Mouse (Mus musculus): ENCODE data around the gene Psmg3.
A peak's percentile ranks its signal among the peaks of the same experiment; 100 is the strongest.

Psmg3 gene

DNA sequence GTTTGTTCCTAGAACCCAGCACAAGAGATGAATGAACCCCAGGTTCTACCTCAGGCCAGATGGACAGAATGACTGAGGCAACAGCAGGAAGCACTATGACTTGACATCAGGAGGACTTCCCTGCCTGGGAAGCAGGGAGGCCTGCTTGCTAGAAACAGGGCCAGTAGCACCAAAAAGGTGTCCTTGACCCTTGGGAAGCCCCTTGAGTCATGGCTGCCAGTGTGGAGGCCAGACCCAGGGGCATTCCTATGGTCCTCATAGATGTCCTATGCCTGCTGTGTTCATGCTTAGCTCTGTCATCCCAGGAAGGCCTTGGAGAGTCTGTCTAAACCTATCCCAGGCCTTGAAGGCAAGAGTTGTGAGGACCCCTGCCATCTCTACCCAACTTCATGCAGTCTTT lies 10.2 kb downstream of the Psmg3 start:
- no peak for DNase-seq (ENCODE audit: low read depth, low spot score)

DNA sequence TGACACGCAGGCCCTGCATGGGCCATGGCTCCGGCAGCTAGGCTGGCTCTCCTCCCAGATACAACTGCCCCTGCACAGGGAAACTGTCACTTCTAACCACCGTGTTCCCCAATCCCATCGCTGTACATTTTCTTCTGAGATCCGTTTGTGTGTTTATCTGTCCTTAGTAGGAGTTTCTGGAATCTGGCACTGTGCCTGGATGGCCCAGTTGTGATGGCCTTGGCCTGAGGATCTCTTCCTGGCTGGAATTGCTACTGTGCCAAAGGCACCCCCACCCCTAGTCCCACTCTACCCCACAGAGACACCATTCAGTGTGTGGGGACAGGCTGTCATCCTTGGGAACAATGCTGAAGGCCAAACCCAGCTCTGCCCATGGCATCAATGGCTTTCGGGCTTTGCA lies 10.7 kb downstream of the Psmg3 start:
- peak; percentile 48 for DNase-seq (ENCODE audit: low read depth, low spot score)

DNA sequence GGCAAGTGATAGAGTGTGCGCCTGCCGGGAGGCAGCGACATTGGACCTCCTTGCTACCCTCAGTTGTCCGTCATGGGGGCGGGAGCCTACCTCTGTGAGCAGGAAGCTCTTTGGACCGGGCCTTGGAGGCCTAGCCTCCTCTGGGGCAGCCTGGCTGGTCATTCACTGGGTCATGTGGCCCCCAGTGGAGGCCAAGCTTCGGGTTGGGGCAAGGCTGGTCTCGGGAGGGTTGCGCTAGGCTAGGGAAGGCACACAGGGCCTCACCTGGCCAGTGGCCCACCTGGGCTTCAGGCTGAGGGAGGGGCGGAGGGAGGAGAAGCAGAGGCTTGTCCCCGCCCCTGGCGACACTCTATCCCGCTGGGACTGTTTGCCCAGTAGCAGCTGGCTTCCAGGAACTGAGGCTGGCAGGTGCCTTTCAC lies 12.7 kb downstream of the Psmg3 start:
- no peak for DNase-seq (ENCODE audit: low read depth, low spot score)

DNA sequence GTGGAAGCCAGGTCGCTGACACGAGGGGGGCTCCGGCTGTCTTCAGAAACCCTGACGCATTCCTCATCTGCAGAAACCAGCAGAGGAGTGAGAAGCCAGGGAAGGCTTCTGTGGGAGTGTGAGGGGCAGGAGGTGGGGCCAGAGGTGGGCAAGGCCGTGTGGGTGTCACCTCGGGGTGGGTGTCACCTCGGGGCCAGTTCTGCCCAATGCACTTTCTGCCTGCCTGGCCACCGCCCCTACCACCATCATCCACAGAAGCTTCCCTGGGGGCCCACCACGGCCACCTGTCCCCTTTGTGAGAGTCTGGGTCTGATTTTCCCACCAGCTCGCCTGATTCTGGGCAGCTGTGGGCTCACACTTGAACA lies 13.6 kb downstream of the Psmg3 start:
- DNase-seq (ENCODE audit: low read depth, low spot score): no peak

DNA sequence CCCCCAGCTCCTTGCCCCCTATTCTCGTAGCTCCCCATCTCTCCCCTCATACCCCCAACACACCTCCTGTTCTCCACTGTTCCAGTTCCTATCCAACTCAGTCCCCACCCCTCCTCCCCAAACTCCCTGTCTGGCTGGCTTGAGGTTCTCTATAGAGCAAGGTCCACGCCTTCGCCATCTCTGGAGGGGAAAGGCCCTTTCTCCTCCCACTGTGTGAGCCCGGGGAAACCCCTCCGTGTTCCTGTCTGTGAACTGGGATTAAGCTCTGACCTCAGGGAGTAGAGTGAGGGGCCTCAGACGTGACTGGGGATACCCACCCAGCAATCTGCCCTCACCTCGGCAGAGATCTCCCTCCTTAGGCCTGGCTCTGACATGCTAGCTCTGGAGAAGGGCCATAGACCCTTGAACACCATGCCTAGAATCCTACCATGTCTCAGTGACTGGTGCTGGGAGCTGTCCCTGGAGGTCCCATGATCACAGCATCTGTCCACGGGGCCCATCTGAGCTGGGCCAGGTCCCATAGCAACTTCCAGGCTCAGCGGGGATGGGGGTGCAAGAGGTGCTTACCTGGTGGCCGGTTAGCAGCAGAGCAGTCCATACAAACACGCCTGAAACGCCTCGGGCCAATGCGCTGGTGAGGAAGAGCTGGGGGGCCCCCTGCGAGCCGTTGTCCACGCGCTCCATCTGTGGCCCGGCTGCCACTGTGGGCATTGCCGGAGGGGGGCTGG lies 14.1 kb downstream of the Psmg3 start:
- no peak for DNase-seq (ENCODE audit: low read depth, low spot score)

DNA sequence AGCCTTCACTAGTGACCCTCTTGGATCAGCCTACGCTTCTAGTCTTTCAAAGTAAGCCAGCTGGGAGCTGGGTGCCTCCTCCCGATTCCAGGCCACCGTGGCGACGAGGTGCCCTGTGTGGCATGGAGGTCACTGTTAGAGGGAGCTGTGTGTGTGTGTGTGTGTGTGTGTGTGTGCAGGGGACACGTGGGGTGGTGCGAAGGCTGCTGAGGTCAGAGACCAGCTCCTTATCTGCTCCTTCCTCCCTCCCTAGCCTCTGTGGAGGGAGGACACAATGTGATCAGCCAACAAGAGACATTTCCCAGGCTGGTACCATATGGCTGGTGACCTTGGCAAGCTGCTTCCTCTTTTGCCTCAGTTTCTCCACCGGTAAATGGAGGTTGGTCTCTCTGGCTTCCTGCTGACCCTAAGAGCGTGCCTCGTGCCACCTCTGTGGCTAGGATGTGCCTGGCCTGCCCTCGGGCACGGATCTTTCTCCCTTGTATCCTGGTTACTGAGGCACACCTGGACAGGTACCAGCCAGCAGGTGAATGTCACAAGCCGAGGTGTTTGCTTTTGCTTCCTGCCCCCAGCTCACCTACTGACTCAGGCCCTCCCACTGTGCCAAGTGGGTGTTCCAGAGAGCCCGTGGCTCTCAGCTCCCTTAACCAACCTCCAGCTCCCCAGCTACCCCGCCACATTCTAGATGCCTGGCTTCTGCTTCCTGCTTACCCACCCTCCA lies 14.8 kb downstream of the Psmg3 start:
- no peak for DNase-seq (ENCODE audit: low read depth, low spot score)

DNA sequence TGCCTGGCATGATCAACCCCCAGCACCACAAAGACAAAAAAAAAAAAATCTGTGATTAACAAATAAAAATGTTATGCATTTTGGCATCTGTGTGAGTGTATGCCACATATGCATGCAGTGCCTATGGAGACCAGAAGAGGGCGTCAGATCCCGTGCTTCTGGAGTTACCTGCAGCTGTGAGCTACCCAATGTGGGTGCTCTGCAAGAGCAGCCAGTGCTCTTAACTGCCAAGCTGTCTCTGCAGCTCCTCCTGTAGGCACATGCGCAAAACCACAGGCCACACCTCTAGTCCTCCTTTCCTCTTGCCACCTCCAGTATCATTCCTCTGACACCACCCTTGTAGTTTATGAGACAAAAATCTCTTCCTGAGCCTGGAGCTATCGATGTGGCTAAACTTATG lies 17.3 kb downstream of the Psmg3 start:
- DNase-seq (ENCODE audit: low read depth, low spot score): no peak

DNA sequence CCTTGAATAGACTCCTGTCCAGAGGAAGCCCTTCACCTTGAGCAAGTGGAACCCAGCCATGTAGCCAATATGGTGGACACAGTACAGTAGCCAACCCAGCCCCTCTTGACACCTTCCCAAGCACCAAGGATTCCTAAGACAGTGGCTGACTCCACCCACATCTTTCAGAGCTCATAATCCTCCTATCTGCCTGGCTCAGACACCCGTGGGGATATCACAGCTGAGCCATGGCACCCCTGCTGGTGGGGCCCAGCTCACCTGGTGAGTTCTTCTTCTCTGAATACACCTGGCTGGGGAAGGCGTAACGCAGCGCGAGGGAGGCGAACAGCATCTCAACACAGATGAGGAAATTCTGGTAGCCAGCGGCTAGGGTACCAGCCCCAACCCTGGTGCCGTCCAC lies 20.8 kb downstream of the Psmg3 start:
- DNase-seq (ENCODE audit: low read depth, low spot score): no peak

DNA sequence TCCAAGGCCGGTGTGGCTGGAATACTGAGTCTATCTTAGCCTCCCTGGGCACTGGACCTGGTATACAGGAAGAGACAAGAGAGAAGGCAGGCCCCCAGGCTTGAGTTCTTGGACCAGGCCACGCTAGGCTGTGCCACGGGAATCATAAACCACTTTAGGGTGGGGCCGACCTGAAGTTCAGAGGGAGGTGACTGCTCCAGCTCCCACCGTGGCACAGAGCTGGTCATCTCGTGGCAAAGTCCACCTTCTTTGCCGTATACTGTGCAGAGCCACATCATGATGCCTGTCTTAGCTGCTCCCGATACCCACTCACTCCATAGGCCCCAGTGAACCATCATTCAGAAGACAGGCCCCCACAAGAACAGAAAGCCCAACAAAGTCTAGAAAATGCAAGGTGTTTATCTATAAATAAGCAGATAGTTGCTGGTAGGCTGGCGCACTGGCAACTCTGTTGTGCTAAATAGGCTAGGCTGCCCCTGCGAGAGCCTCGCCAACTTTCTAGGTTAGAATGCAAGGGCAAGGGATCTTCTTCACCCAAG lies 22.0 kb downstream of the Psmg3 start:
- DNase-seq (ENCODE audit: low read depth, low spot score): no peak

DNA sequence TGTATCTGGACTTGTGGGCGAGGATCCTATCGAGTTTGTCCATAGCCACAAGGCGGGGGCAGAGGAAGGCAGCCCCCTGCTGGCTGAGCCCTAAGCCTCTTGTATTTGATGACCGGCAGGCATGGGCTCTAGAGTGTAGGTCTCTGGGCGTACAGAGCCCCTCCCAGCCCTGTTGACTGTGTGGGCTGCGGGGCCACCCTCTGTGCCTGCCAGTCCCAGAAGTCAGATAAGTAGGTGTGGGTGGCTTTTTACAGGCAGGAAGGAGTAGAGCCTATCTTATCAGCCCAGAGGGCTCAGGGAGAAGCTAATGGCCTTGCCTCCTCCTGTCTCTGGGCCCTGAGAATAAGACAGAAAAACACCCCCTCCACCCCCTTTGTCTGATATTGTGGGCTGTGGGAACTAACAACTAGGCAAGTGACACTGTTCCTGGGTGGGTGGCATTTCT lies 22.6 kb downstream of the Psmg3 start:
- no peak for DNase-seq (ENCODE audit: low read depth, low spot score)

DNA sequence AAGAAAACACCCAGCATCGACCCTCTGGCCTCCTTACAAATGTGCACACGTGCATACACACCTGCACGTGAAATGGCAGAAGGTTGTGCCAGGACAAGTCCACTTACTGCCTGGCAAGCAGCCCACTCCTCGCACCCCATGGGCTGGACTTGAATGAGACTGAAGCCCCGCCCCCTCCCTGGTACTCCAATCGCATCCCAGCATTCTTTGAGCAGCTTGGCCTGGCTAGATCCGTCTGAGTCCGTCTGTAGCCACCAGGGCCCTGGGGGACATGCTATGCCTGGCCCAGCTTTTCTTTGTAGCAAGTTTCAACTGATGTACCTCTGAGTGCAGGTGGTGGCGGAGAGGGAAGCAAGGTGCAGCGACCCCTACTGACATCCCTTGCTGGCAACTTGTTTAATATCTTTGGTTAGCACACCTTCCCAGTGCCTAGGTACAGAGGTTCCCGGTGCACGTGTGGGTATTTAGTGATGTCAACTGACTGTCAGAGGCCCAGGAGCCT lies 23.0 kb downstream of the Psmg3 start:
- DNase-seq (ENCODE audit: low read depth, low spot score): no peak

DNA sequence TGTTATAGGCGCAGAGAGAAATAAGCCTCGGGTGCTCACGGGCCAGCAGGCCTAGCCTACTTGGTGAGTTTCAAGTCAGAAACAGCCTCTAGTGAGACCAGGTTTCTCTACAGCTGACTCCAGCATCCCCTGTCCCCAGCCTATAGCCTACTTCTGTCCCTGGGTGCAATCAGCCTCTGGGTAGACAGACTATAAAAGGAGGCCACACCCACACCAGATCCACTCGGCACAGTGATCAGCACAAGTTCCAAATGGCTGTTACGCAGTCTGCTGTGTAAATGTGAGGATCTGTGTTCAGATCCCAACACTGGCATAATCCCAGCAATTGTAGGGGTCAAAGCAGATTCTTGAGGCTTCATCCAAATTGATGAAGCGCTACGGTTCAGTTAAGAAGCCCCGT lies 23.5 kb downstream of the Psmg3 start:
- DNase-seq (ENCODE audit: low read depth, low spot score): no peak

DNA sequence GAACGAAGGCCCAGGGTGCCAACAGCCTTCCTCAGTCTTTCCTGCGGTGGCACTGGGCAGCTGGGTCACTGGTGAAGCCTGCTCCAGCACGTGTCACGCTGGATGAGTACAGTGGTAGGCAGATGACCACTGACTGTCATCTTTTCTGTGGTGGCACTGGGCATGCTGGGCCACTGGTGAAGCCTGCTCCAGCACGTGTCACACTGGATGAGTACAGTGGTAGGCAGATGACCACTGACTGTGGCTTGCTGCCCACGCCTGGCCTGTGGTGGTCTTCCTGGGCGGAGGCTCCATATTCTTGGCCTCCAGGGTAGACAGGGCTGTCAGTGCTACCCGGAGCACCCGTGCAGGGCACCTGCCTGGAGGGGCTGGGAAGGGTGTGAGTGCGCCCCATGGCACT lies 24.8 kb downstream of the Psmg3 start:
- DNase-seq (ENCODE audit: low read depth, low spot score): no peak

DNA sequence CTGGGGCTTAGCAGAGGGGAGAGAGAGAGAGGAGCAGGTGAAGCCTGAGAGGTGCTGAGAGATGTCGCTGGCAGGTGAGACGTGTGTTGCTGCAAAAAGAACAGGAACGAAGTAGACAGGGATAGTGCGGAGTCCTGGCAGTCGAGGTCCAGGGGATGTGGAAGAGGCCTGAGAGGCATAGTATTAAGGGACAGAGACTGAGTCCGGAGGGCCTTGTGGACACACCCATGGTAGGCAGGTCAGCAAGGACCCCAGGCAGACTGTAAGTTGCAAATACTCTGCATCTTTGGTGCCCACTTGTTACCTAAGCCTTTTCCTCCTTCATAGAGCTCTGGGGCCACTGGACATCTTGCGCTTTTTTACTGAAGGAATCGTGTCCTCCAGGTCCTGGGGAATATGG lies 25.5 kb downstream of the Psmg3 start:
- no peak for DNase-seq (ENCODE audit: low read depth, low spot score)

DNA sequence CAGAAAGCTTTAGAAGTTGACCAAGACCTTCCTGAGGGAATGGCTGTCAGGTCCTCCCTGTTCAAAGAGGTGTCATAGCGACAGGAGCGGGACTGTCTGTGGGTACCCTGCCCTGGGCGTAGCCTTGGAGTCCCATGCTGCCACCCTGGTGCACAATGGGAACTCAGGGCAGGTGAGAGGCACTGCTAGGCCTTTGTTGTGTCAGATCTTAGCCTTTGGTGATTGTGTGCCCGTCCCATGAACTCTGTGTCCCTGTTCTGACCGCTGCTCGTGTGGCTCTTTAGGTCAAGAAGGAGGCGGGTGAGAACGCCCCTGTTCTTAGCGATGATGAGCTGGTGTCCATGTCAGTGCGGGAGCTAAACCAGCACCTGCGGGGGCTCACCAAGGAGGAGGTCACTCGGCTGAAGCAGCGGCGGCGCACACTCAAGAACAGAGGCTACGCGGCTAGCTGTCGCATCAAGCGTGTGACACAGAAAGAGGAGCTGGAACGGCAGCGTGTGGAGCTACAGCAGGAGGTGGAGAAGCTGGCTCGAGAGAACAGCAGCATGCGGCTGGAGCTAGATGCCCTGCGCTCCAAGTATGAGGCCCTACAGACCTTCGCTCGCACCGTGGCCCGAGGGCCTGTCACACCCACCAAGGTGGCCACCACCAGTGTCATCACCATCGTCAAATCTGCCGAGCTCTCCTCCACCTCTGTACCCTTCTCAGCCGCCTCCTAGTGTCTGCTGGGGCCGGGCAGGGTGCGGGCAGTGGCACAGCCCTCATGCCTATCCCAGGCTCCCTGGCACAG lies 26.7 kb downstream of the Psmg3 start:
- DNase-seq (ENCODE audit: low read depth, low spot score): no peak

DNA sequence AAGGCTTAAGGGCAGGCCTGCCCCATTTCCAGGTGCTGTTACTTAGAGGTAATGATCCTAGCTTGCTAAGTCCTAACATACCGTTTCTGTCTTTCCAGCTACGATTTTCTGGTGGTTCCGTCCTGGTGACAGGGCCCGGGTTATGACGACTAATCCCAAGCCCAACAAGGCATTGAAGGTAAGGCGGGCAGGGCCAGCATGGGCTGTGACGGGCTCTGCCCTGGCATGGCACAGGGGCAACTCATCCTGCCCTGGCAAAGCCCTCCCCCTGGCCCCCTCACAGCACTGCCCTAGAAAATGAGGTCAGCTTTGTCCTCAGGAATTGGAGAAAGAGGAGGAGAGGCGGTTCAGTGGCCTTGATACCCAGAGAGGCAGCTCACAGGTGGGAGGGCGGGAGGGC lies 27.6 kb downstream of the Psmg3 start:
- no peak for DNase-seq (ENCODE audit: low read depth, low spot score)

DNA sequence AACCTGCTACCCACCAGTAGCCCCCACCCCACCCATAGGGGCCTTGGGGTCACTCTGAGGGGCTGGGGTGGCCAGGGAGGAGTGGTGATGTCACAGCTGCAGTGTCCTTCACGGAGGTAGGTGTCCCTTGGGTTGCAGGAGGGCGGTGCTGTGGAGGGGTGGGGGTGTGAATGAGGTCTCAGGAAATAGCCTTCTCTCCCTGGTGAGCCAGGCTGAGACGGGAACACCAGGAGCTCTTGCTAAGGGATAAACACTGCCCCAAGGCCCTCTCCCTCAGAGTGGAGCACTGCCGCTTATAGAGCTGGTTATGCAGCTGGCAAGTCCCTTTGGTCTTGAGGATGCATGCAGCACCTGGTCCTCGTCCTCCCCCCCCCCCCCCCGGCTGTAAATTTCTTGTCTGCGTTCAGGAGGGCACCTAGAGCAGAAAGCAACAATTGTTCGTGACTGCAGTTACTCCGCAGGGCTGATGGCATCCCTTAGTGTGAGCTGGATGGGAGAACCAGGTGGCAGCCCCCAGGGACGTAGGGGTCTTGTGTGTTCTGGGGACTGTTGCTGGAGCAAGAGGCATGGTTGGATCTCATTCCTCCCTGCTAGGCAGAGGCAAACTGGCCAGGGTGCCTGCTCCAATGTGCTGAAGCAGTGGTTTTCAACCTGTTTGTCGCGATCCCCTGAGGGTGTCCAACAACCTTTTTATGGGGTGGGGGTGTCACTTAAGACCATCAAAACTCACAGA lies 28.4 kb downstream of the Psmg3 start:
- peak; percentile 35 for DNase-seq (ENCODE audit: low read depth, low spot score)

DNA sequence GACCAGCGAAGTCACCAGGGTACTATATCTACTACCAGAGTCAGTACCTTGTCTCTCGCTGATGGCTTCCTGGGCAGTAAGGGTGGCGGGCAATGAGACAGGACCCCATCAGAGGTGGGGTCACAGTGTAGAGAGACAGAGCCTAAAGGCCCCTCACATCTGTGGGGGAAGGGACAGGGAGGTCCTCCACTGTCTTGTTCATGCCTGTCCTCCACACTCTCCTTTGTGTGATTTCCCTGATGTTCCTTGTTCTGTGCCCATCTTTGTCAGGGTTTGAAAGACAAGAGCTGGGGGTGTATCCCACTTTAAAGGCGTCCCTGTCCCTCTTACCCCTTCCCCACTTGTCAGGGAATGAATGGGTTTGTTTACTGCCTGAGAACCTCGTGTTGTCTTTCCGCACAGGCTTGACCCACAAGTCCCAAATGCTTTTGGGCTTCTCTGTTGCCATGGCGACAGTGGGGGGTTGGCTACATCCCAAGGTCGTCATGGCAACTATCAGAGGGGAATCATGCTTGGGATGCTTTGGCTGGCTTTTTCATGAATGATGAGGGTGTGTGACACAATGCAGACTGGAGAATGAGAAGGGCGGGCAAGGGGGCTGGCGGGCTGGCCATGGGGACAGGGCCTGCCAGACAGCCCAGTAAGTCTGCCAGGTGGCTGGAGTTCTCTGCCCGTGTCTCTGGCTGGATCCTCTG lies 29.1 kb downstream of the Psmg3 start:
- DNase-seq (ENCODE audit: low read depth, low spot score): peak; percentile 84

DNA sequence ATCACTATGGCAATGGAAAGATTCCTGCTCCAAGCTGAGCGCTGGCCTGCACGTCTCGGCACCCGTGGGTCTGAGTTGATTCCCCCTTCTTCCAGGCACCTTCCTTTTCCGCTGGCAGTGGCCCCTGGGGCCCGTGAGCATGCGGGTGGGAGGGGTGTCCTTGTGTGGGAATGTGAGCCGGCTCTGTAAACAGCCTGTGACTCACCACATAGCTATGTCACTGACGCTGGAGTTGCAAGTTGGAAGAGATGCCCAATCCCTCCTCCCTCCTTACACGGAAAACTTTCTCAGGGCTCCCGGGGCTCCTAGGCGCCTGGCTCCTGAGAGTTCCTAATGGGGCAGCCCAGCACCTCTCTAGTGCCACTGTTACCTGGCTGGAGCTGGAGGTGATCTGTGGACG lies 29.8 kb downstream of the Psmg3 start:
- DNase-seq (ENCODE audit: low read depth, low spot score): peak; percentile 86

DNA sequence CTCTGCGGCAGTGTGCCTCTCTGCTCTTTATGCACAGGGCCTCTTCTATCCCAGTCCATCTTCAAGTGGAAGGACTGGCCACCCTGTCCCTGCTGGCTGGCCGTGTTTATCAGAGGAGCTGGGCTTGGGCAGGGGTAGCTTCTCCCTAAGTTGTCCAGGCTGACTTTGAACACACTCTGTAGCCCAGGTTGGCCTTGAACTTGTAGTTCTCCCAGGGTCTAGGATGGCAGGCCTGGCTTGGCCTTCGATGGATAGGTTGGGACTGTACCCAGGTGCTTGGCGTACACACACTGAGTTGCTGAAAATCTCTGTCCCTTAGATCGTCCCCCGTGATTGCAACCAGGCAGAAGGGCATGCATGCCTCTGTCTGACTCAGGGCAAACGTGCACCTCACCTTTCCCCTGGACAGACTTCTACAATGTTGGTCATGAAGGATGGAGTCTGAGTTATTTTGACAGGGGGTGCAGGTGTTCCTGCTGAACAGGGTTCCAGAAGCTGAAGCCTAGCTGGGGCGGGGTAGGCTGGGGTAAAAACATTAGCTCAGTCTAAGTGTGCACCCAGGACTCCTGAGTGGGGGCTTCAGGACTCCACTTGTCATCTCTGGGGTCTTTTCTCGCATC lies 30.6 kb downstream of the Psmg3 start:
- DNase-seq (ENCODE audit: low read depth, low spot score): no peak
